Mouse (Mus musculus): ENCODE results near the gene Kcnip1. TPM values are rescaled to one million over a fixed set of nuclear protein-coding genes. Genes with fewer than 3 reads are reported as not detected.

Kcnip1 gene
- polyA plus RNA-seq, 1 experiment from 2014 or later, result 130 TPM

DNA sequence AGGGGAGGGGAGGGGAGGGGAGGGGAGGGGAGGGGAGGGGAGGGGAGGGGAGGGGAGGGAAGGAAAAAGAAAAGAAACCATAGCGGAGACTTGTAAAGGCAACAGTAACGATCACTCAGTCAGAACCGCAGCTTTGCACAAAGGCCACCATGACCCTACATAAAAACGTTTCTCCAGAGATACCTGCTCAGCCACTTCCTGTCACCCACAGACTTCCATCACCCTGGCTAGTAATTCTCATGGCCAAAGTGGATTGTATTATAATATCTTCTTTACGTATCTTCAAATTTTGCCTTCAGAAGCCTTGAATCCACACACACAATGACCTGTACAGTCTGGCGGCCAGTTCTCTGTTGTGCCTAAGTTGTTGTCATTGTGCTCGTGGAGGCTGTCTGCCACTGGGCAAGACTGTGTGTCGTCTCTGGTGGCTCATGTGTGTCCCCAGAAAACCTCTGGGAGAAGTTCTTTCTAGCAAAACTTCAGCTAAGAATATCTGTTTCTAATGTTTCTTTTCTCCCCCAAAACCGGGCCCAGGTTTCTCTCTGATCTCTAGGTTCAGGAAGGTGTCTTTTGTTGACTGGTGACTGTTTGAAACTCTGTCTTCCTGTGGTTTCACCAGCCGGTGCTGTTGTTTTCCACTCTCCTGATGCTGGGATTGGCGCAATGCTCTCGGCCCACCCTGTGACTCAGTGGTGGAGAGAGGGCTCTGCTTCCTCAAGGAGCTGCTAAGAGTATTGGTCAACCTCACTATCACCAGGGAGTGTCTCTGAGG is 16.6 kb upstream of the Kcnip1 start:
- 0 out of 2 replicates have a peak overlapping the region, but pooled peaks have one; percentile 3 for H3K27ac ChIP-seq (replicated peaks)
- no peaks in the 10 kb centered on the region for H3K4me1 ChIP-seq (replicated peaks)
- no peaks in the 10 kb centered on the region for H3K27me3 ChIP-seq
- no peak overlapping the region for H3K4me2 ChIP-seq
- no peaks in the 10 kb centered on the region for H3K36me3 ChIP-seq
- H3K9me3 ChIP-seq, result no peaks in the 10 kb centered on the region
- WGBS, result 79% methylated on average over 12 of the region's 12 CpGs
- H3K9ac ChIP-seq, result no peak overlapping the region
- H3K4me3 ChIP-seq, result no peak overlapping the region
- no peak for ATAC-seq (ENCODE audit: low FRiP score, low read depth)

DNA sequence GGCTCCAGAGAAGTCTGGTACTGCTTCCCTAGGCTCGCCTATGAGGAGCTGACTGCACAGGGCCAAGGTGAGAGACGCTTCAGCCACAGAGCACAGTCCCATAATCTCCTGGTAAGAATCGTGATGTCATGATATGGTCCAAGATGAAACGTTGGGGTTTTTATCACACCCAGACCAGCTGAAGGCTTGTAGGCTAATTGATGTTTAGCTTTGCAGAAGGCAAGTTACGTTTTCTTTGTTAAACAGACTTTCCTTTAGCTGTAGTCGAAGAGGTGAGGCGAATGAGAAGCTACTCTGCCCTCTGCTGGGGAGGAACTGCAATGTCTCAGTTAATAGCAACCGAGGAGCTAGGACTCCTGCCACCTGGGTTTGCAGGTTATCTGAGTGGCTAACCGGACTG is 15.8 kb upstream of the Kcnip1 start:
- 45% methylated on average over 9 of the region's 9 CpGs for WGBS
- Histone ChIP-seq H3K27ac (replicated peaks) (no peak overlapping the region), H3K4me3 (no peak overlapping the region), H3K9me3 (no peaks in the 10 kb centered on the region), H3K9ac (no peak overlapping the region), H3K27me3 (no peaks in the 10 kb centered on the region), H3K4me2 (no peak overlapping the region), H3K36me3 (no peaks in the 10 kb centered on the region), H3K4me1 (replicated peaks) (no peaks in the 10 kb centered on the region)
- peak; percentile 40; the same call in 1 of the 2 replicates for ATAC-seq (ENCODE audit: low FRiP score, low read depth)

DNA sequence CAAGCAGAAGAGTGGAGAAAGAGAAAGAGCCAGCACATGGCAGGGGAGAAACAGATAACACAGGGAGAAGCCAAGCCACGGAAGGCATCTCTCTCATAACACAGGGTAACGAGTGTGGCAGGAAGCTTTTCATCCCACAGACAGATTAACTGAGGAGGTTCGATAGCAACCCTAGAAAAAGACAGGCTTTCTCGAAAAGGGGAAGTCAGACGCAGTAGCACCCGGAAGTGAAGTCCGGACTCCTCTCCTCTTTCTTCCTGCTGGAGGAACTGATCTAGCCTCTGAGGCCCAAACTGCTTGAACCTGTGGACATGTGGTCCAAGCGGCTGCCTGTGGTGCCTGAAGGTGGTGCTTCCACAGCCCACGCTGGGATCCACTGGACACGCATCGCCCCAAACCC is 15.3 kb upstream of the Kcnip1 start:
- H3K9me3 ChIP-seq, result no peaks in the 10 kb centered on the region
- WGBS, result 92% methylated on average over 11 of the region's 11 CpGs
- no peak overlapping the region for H3K9ac ChIP-seq
- H3K36me3 ChIP-seq, result no peaks in the 10 kb centered on the region
- no peaks in the 10 kb centered on the region for H3K4me1 ChIP-seq (replicated peaks)
- no peak overlapping the region for H3K4me3 ChIP-seq
- no peaks in the 10 kb centered on the region for H3K27me3 ChIP-seq
- H3K27ac ChIP-seq (replicated peaks), result no peak overlapping the region
- no peak for ATAC-seq (ENCODE audit: low FRiP score, low read depth)
- H3K4me2 ChIP-seq, result no peak overlapping the region

DNA sequence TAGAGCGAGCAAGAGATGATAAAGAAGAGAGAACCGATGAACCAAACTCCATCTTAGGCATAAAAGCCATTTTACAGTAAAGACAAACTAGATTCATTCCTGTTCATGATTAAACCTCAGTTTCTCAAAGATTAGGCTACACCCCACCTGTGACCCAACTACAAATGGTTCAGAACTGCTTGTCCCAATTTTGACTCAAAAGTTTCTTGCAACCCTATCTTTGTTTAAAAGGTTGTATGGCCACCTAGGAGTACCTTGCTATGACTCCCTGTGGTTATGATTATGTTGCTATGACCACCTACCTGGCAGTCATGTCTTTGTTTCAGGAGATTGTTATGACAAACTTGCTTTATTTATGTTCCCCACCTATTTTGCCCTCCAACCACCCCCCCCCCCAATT is 14.7 kb upstream of the Kcnip1 start:
- Histone ChIP-seq H3K4me1 (replicated peaks) (no peaks in the 10 kb centered on the region), H3K9ac (no peak overlapping the region), H3K36me3 (no peaks in the 10 kb centered on the region), H3K4me2 (no peak overlapping the region), H3K9me3 (no peaks in the 10 kb centered on the region), H3K27me3 (no peaks in the 10 kb centered on the region), H3K4me3 (no peak overlapping the region), H3K27ac (replicated peaks) (no peak overlapping the region)
- no peak for ATAC-seq (ENCODE audit: low FRiP score, low read depth)
- 84% methylated on average over 2 of the region's 2 CpGs for WGBS

DNA sequence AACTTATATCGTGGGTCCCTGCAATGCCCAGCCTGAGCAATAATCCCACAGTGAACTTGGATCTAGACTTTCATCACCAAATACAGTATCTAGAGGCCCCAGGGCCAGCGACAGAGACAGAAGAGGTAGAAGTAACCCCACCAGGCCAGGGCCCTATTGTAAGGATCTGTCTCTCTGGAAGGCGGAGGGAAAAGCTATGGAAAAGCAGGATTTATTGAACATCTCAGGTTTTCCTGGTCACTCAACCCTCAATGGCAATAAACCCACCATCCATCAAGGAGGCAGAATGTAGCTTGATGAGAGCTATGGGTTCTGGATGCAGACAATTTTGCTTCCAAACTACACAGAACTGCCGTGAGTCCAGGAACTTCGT is 9.6 kb upstream of the Kcnip1 start:
- no peak for ATAC-seq (ENCODE audit: low FRiP score, low read depth)
- Histone ChIP-seq H3K9ac (no peak overlapping the region), H3K9me3 (no peaks in the 10 kb centered on the region)

DNA sequence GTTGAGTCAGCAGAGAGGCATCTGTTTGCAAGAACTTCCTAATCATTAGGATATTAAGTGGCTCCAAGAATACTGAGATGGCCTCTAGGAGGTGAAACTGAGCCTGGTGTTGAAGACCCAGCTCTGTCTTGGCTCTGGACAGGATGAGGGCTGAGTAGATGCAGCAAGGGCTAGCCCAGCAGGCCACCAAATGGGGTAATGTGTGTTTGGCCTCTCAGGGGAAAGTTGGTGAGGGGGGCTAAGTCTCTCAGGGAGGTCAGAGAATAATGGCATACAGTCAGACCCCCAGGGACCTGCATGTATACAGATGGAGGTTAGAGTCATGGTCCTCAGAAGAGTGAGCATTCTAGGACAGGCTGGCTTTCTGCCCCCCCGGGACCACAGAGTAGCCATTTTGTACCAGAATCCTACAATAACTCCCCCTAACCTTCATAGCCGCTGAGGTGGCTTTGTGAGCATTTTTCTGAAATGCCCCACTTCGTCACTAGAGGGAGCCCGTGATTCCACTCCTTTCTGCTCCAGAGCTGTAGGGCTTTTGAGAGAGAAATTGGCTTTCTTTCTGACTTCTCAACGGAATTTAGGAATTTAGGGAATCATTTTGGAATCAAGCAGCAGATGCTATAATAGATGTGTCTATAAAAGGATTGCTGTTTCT is 9.1 kb upstream of the Kcnip1 start:
- H3K4me3 ChIP-seq, result no peak overlapping the region
- 13% methylated on average over 5 of the region's 5 CpGs for WGBS
- H3K27me3 ChIP-seq, result 0 out of 2 replicates have a peak, but pooled peaks cover 2% of the 10 kb centered on the region
- no peak overlapping the region for H3K9ac ChIP-seq
- ATAC-seq (ENCODE audit: low FRiP score, low read depth), result no peak
- H3K4me1 ChIP-seq (replicated peaks), result peaks cover 9% of the 10 kb centered on the region; the same call in 1 of the 2 replicates
- no peaks in the 10 kb centered on the region for H3K9me3 ChIP-seq
- no peaks in the 10 kb centered on the region for H3K36me3 ChIP-seq
- no peak overlapping the region for H3K4me2 ChIP-seq
- no peak overlapping the region for H3K27ac ChIP-seq (replicated peaks)

More for the DNA sequence above, 9.6 kb upstream of the Kcnip1 start:
- Histone ChIP-seq H3K27me3 (0 out of 2 replicates have a peak, but pooled peaks cover 2% of the 10 kb centered on the region), H3K4me1 (replicated peaks) (peaks cover 9% of the 10 kb centered on the region; the same call in 1 of the 2 replicates), H3K4me3 (no peak overlapping the region), H3K4me2 (no peak overlapping the region), H3K27ac (replicated peaks) (no peak overlapping the region), H3K36me3 (no peaks in the 10 kb centered on the region)
- WGBS, result 80% methylated on average over 5 of the region's 5 CpGs

DNA sequence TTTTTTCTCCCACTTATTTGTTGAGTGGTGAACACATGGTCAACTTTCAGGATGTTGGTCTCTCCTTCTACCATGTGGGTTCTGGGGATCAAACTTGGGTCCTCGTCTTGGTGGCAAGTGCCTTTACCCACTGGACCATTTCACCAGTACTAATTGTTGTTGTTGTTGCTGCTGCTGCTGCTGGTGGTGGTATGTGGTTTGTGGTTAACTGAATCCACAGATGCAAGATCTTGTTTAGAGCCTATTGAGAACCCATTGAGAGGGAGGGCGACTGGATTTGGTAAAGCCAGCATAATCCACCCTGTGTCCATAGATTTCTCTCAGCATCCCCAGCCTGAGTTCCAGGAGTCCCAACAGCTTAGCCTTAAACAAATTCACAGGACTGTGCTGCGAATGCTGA is 7.5 kb upstream of the Kcnip1 start:
- H3K27ac ChIP-seq (replicated peaks), result no peak overlapping the region
- H3K4me3 ChIP-seq, result no peak overlapping the region
- no peak overlapping the region for H3K9ac ChIP-seq
- H3K9me3 ChIP-seq, result no peaks in the 10 kb centered on the region
- peaks cover 9% of the 10 kb centered on the region; the same call in 1 of the 2 replicates for H3K4me1 ChIP-seq (replicated peaks)
- 92% methylated on average over 3 of the region's 3 CpGs for WGBS
- ATAC-seq (ENCODE audit: low FRiP score, low read depth), result no peak
- H3K36me3 ChIP-seq, result no peaks in the 10 kb centered on the region
- no peak overlapping the region for H3K4me2 ChIP-seq
- 0 out of 2 replicates have a peak, but pooled peaks cover 2% of the 10 kb centered on the region for H3K27me3 ChIP-seq

DNA sequence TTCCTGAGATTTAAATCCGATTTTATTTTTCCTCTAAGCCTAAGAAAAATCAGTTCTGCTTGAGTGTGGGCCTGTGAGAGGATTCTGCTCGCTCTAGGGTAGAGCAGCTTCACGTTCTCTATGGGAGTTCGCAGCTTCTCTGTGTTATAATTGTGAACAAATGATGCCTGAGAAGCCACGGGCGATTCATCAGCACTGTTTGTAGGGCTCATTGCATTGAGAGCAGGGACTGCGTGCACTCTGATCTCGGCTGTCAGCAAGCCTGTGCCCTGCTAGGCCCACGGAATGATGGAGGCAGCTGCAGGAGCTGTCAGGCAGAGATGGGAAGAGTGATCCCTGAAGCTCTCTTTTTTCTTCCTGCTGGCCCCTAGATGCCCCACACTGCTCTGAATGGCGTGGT is 5.3 kb upstream of the Kcnip1 start:
- Histone ChIP-seq H3K9me3 (no peaks in the 10 kb centered on the region), H3K36me3 (no peaks in the 10 kb centered on the region), H3K4me2 (no peak overlapping the region), H3K9ac (no peak overlapping the region), H3K4me3 (no peak overlapping the region), H3K4me1 (replicated peaks) (peaks cover 18% of the 10 kb centered on the region), H3K27ac (replicated peaks) (0 out of 2 replicates have a peak overlapping the region, but pooled peaks have one; percentile 7), H3K27me3 (0 out of 2 replicates have a peak, but pooled peaks cover 2% of the 10 kb centered on the region)
- 32% methylated on average over 10 of the region's 10 CpGs for WGBS
- 0 out of 2 replicates have a peak, but pooled peaks have one; percentile 35 for ATAC-seq (ENCODE audit: low FRiP score, low read depth)

DNA sequence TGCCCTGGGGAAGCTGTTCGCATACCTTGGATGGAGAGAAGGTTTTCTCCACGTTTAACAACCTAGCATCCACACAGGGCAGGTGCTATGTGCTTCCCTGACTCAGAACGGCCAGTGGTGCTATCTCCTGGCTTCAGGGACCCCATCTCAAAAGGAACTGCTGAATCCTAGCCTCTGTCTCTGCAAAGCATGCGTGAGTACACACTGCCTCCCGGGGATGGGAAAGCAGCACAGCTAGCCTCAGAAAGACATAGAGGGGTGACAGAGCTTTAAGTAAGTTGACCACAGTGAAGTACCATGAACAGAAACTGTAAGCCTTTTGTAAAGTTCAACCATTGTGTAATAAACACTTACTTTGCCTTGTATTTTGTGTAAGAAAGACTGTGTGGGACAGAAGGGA is 544 bp upstream of the Kcnip1 start:
- ATAC-seq (ENCODE audit: low FRiP score, low read depth), result no peak
- Histone ChIP-seq H3K9ac (no peak overlapping the region), H3K4me3 (no peak overlapping the region), H3K27me3 (no peaks in the 10 kb centered on the region), H3K4me1 (replicated peaks) (peaks cover 30% of the 10 kb centered on the region), H3K36me3 (no peaks in the 10 kb centered on the region), H3K27ac (replicated peaks) (no peak overlapping the region), H3K4me2 (peak overlapping the region; percentile 42), H3K9me3 (no peaks in the 10 kb centered on the region)
- 64% methylated on average over 5 of the region's 5 CpGs for WGBS

DNA sequence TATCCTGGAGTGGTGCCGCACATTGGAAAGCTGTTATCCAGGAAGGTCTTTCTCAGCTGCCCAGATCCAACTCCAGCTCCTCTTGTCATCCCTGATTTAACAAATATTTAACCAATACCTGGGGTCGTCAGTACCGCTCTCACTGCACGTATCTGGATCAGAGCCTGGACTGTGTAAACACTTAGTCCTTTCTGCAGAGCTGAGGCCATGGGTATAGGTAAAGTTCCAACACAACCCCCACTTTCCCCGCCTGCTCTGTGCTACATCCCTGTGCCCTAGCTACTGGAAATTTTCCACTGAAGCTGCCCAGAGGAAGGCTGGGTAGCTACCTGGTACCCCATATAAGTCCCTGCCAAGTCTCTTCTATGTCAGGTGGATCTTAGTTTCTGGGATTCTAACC is 3.0 kb downstream of the Kcnip1 start:
- no peaks in the 10 kb centered on the region for H3K9me3 ChIP-seq
- H3K4me3 ChIP-seq, result no peak overlapping the region
- no peak overlapping the region for H3K27ac ChIP-seq (replicated peaks)
- H3K36me3 ChIP-seq, result no peaks in the 10 kb centered on the region
- H3K4me2 ChIP-seq, result no peak overlapping the region
- H3K27me3 ChIP-seq, result no peaks in the 10 kb centered on the region
- WGBS, result 89% methylated on average over 5 of the region's 5 CpGs
- peaks cover 23% of the 10 kb centered on the region for H3K4me1 ChIP-seq (replicated peaks)
- no peak overlapping the region for H3K9ac ChIP-seq
- ATAC-seq (ENCODE audit: low FRiP score, low read depth), result no peak

DNA sequence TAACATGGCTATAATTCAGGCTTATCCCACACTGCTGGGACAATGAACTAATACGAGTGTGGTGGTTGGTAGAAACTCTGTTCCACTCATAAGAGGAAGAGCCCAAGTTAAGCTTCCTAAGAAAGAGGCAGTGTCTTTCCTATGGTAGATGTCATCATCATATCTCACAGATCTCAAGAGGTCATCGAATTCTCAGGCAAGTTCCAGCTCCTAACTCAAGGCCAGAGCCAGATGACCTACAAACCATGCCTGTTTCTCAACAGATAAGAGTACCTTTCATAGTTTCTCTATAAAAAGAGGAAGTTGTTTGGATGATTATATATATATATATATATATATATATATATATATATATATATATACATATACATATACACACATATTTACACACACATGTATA is 6.4 kb downstream of the Kcnip1 start:
- WGBS, result 87% methylated on average over 2 of the region's 2 CpGs
- Histone ChIP-seq H3K4me1 (replicated peaks) (no peaks in the 10 kb centered on the region; the same call in 1 of the 2 replicates), H3K4me3 (no peak overlapping the region), H3K9ac (no peak overlapping the region), H3K27ac (replicated peaks) (no peak overlapping the region), H3K9me3 (no peaks in the 10 kb centered on the region), H3K27me3 (no peaks in the 10 kb centered on the region), H3K4me2 (no peak overlapping the region), H3K36me3 (no peaks in the 10 kb centered on the region)
- no peak for ATAC-seq (ENCODE audit: low FRiP score, low read depth)

DNA sequence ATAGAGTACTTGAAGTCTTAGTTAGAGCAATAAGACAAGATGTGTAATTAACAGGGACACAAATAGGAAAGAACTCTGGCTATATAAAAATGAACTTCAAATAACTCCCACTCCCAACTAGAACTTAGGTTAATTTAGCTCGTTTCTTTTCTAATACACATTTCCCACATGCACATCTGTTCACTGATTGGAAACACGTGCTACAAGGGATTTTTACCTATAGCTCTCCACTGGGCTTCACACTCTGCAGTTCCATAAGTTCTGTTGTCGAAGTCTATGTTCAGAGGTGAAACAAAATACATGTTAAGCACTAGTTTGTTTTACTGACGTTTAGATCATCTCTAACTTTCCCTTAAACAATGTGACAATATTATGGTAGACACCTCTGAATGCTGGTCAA is 12.8 kb downstream of the Kcnip1 start:
- WGBS, result 78% methylated on average over 4 of the region's 4 CpGs
- no peak for ATAC-seq (ENCODE audit: low FRiP score, low read depth)
- H3K9ac ChIP-seq, result no peak overlapping the region

More for the DNA sequence above, 12.8 kb downstream of the Kcnip1 start:
- no peak overlapping the region for H3K27ac ChIP-seq (replicated peaks)
- no peaks in the 10 kb centered on the region for H3K9me3 ChIP-seq
- no peak overlapping the region for H3K4me3 ChIP-seq
- 0 out of 2 replicates have a peak, but pooled peaks cover 4% of the 10 kb centered on the region for H3K4me1 ChIP-seq (replicated peaks)
- H3K4me2 ChIP-seq, result no peak overlapping the region
- no peaks in the 10 kb centered on the region for H3K27me3 ChIP-seq
- H3K36me3 ChIP-seq, result no peaks in the 10 kb centered on the region
